Mouse (Mus musculus): ENCODE results near the gene Lcat. TPM values are rescaled to one million over a fixed set of nuclear protein-coding genes. Genes with fewer than 3 reads are reported as not detected.
A peak's percentile ranks its signal among the peaks of the same experiment; 100 is the strongest.

Gene Lcat
- total and polyA plus RNA-seq, 3 experiments: 0.70 to 3.9 (median 0.84) TPM

DNA sequence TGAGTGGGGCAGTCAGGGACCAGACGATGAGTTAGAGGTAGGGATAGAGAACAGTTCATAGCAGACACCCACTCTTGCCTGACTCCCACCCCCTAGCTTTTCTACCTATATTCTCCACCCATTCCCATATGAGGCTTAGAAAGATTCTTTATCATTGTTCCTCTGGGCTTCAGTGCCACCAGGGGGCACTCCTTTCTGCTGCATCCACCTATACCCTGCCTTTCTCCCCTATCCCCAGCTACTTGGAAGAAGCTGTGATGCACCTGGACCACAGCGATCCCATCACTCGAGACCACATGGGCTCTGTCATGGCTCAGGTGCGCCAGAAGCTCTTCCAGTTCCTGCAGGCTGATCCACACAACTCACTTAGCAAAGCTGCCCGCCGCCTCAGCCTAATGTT lies 50.8 kb downstream of the Lcat start:
- no peak overlapping the region for H3K27ac ChIP-seq
- no peaks in the 10 kb centered on the region for H3K27me3 ChIP-seq (ENCODE audit: control insufficient read depth, insufficient read depth, low read length)
- H3K79me2 ChIP-seq (replicated peaks; ENCODE audit: control insufficient read depth, insufficient read depth, low read length): no peaks in the 10 kb centered on the region
- 87% methylated on average over 6 of the region's 6 CpGs for WGBS
- peaks cover 2% of the 10 kb centered on the region; the same call in 1 of the 2 replicates for H3K4me1 ChIP-seq (ENCODE audit: control insufficient read depth, insufficient read depth, low read length)
- H3K9ac ChIP-seq (ENCODE audit: low read depth, low read length): no peak overlapping the region
- TF ChIP-seq CTCF (IDR thresholded peaks at IDR 0.05) (peak; percentile 62), EP300 (IDR thresholded peaks at IDR 0.05; ENCODE audit: insufficient read depth, low read depth, low read length) (no peak), POLR2A (IDR thresholded peaks at IDR 0.05; ENCODE audit: insufficient read depth, low read depth, low read length) (no peak)
- DNase-seq: no peak
- intact Hi-C loops (cut with DNase I): no loop called here
- no peak overlapping the region for H3K4me3 ChIP-seq
- no peaks in the 10 kb centered on the region for H3K36me3 ChIP-seq (ENCODE audit: control insufficient read depth, insufficient read depth, low read length)

DNA sequence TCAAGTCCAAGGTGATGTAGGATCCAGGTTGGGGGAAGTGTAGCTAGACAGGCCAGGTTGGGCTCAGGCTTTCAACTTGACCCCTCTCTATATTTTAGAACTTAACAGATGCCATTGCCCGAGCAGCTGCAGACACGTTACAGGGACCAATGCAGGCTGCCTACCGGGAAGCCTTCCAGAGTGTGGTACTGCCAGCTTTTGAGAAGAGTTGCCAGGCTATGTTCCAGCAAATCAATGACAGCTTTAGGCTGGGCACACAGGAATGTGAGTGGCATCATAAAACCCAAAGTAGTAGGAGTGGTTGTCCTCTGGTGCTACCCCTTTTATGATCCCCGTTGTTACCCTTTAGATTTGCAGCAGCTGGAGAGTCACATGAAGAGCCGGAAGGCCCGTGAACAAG lies 52.3 kb downstream of the Lcat start:
- peaks cover 2% of the 10 kb centered on the region; the same call in 1 of the 2 replicates for H3K4me1 ChIP-seq (ENCODE audit: control insufficient read depth, insufficient read depth, low read length)
- intact Hi-C loops (cut with DNase I): no loop called here
- no peak overlapping the region for H3K9ac ChIP-seq (ENCODE audit: low read depth, low read length)
- no peaks in the 10 kb centered on the region for H3K79me2 ChIP-seq (replicated peaks; ENCODE audit: control insufficient read depth, insufficient read depth, low read length)
- no peaks in the 10 kb centered on the region for H3K36me3 ChIP-seq (ENCODE audit: control insufficient read depth, insufficient read depth, low read length)
- TF ChIP-seq POLR2A (IDR thresholded peaks at IDR 0.05; ENCODE audit: insufficient read depth, low read depth, low read length) (no peak), CTCF (IDR thresholded peaks at IDR 0.05) (no peak), EP300 (IDR thresholded peaks at IDR 0.05; ENCODE audit: insufficient read depth, low read depth, low read length) (no peak)
- no peak overlapping the region for H3K4me3 ChIP-seq
- DNase-seq: peak; percentile 51 to 68
- WGBS: 66% methylated on average over 6 of the region's 6 CpGs
- peak overlapping the region; percentile 34; the same call in 1 of the 2 replicates for H3K27ac ChIP-seq
- H3K27me3 ChIP-seq (ENCODE audit: control insufficient read depth, insufficient read depth, low read length): no peaks in the 10 kb centered on the region

DNA sequence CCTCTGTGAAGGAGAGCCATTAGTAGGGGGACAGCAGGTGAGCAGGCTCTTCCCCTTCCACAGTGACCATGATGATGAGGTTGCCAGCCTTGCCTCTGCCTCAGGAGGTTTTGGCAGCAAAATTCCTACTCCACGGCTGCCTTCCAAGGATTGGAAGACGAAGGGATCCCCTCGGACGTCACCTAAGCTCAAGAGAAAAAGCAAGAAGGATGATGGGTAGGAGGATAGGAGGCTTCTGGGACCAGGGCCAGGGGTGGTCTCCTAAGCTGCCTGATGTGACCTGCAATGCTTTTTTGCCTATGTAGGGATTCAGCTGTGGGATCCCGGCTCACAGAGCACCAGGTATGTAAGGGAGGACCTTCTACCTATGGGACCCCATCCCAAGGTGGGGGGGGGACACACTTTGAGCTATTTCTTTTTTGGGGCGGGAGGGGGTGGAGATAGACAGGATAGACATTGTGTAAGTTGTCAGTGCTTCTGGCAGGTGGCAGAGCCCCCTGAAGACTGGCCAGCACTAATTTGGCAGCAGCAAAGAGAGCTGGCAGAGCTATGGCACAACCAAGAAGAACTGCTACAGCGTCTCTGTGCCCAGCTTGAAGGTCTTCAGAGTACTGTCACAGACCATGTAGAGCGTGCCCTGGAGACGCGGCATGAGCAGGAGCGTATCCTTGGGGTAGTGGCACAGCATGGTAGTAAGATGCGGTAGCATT lies 53.3 kb downstream of the Lcat start:
- no peak overlapping the region for H3K4me3 ChIP-seq
- no peak overlapping the region for H3K9ac ChIP-seq (ENCODE audit: low read depth, low read length)
- intact Hi-C loops (cut with DNase I): no loop called here
- WGBS: 94% methylated on average over 12 of the region's 12 CpGs
- H3K27me3 ChIP-seq (ENCODE audit: control insufficient read depth, insufficient read depth, low read length): no peaks in the 10 kb centered on the region
- H3K4me1 ChIP-seq (ENCODE audit: control insufficient read depth, insufficient read depth, low read length): peaks cover 2% of the 10 kb centered on the region; the same call in 1 of the 2 replicates
- TF ChIP-seq POLR2A (IDR thresholded peaks at IDR 0.05; ENCODE audit: insufficient read depth, low read depth, low read length): no peak
- H3K79me2 ChIP-seq (replicated peaks; ENCODE audit: control insufficient read depth, insufficient read depth, low read length): no peaks in the 10 kb centered on the region
- no peaks in the 10 kb centered on the region for H3K36me3 ChIP-seq (ENCODE audit: control insufficient read depth, insufficient read depth, low read length)
- no peak overlapping the region for H3K27ac ChIP-seq
- no peak for DNase-seq

Small RNA genes lying within 50 kb of the gene (microRNA-seq; reads per million reads assigned to microRNA genes)
- 0 to 0.56 reads per million in 2 experiments for gene Mir7074

Other genes starting within 250 kb of the Lcat start
- gene Acd, start 242.3 kb downstream of the Lcat start, total RNA-seq (2021): 10 to 100 TPM in 1 of 2 experiments, 1 to 10 TPM in 1; 10.0 to 11.1 TPM
- 19.7 and 22.3 TPM in 2 replicates for gene Acd, start 242.3 kb downstream of the Lcat start, polyA plus RNA-seq (2012; rRNA removed)
- 1 to 10 TPM; 5.5 to 6.8 TPM for gene Pard6a, start 242.2 kb downstream of the Lcat start, total RNA-seq (2021)
- gene Pard6a, start 242.2 kb downstream of the Lcat start, polyA plus RNA-seq (2012; rRNA removed): 12.0 and 18.6 TPM in 2 replicates
- gene 4933405L10Rik, start 235.7 kb downstream of the Lcat start, total RNA-seq (2021): not detected
- gene 4933405L10Rik, start 235.7 kb downstream of the Lcat start, polyA plus RNA-seq (2012; rRNA removed): not detected in 2 replicates
- gene Enkd1, start 235.2 kb downstream of the Lcat start, total RNA-seq (2021): 1 to 10 TPM; 1.4 to 1.9 TPM
- gene Enkd1, start 235.2 kb downstream of the Lcat start, polyA plus RNA-seq (2012; rRNA removed): 2.0 and 2.2 TPM in 2 replicates
- gene Gfod2, start 184.7 kb downstream of the Lcat start, total RNA-seq (2021): 1 to 10 TPM; 3.7 TPM
- 2.3 and 3.0 TPM in 2 replicates for gene Gfod2, start 184.7 kb downstream of the Lcat start, polyA plus RNA-seq (2012; rRNA removed)
- gene Ranbp10, start 116.0 kb downstream of the Lcat start, total RNA-seq (2021): 10 to 100 TPM; 18.0 to 18.5 TPM
- gene Ranbp10, start 116.0 kb downstream of the Lcat start, polyA plus RNA-seq (2012; rRNA removed): 20.0 and 22.3 TPM in 2 replicates
- gene Tsnaxip1, start 115.7 kb downstream of the Lcat start, total RNA-seq (2021): not detected
- gene Tsnaxip1, start 115.7 kb downstream of the Lcat start, polyA plus RNA-seq (2012; rRNA removed): 0.20 TPM in 1 of 2 replicates, not detected in the other
- gene Cenpt, start 90.1 kb downstream of the Lcat start, total RNA-seq (2021): 1 to 10 TPM; 2.3 to 2.7 TPM
- gene Cenpt, start 90.1 kb downstream of the Lcat start, polyA plus RNA-seq (2012; rRNA removed): 6.0 and 6.4 TPM in 2 replicates
- gene Thap11, start 88.2 kb downstream of the Lcat start, total RNA-seq (2021): 10 to 100 TPM; 26.8 to 30.1 TPM
- 33.0 and 42.2 TPM in 2 replicates for gene Thap11, start 88.2 kb downstream of the Lcat start, polyA plus RNA-seq (2012; rRNA removed)
- gene Nutf2, start 82.8 kb downstream of the Lcat start, total RNA-seq (2021): 10 to 100 TPM; 35.5 to 39.8 TPM
- 56.1 and 67.7 TPM in 2 replicates for gene Nutf2, start 82.8 kb downstream of the Lcat start, polyA plus RNA-seq (2012; rRNA removed)
- 10 to 100 TPM; 23.2 to 25.4 TPM for gene Edc4, start 62.5 kb downstream of the Lcat start, total RNA-seq (2021)
- 42.4 and 47.6 TPM in 2 replicates for gene Edc4, start 62.5 kb downstream of the Lcat start, polyA plus RNA-seq (2012; rRNA removed)
- gene Nrn1l, start 49.8 kb downstream of the Lcat start, total RNA-seq (2021): under 1 TPM; 0.41 to 0.57 TPM
- gene Nrn1l, start 49.8 kb downstream of the Lcat start, polyA plus RNA-seq (2012; rRNA removed): 1.0 and 1.6 TPM in 2 replicates
- gene Pskh1, start 42.9 kb downstream of the Lcat start, total RNA-seq (2021): 10 to 100 TPM; 16.5 to 20.8 TPM
- gene Pskh1, start 42.9 kb downstream of the Lcat start, polyA plus RNA-seq (2012; rRNA removed): 28.7 and 39.7 TPM in 2 replicates
- under 1 TPM in 1 of 2 experiments, not detected in 1; 0.32 TPM for gene Ctrl, start 9.5 kb downstream of the Lcat start, total RNA-seq (2021)
- 0.88 and 1.9 TPM in 2 replicates for gene Ctrl, start 9.5 kb downstream of the Lcat start, polyA plus RNA-seq (2012; rRNA removed)
- gene Psmb10, start 4.9 kb downstream of the Lcat start, total RNA-seq (2021): 10 to 100 TPM; 58.1 to 68.1 TPM
- 95.9 and 96.5 TPM in 2 replicates for gene Psmb10, start 4.9 kb downstream of the Lcat start, polyA plus RNA-seq (2012; rRNA removed)
- 10 to 100 TPM; 35.0 to 38.1 TPM for gene Slc12a4, start 22.7 kb upstream of the Lcat start, total RNA-seq (2021)
- 54.6 and 73.4 TPM in 2 replicates for gene Slc12a4, start 22.7 kb upstream of the Lcat start, polyA plus RNA-seq (2012; rRNA removed)
- not detected for gene Dpep3, start 36.0 kb upstream of the Lcat start, total RNA-seq (2021)
- gene Dpep3, start 36.0 kb upstream of the Lcat start, polyA plus RNA-seq (2012; rRNA removed): 0.23 and 0.26 TPM in 2 replicates
- gene Dus2, start 48.0 kb upstream of the Lcat start, total RNA-seq (2021): 1 to 10 TPM; 9.1 to 9.4 TPM
- gene Dus2, start 48.0 kb upstream of the Lcat start, polyA plus RNA-seq (2012; rRNA removed): 7.8 and 11.9 TPM in 2 replicates
- not detected for gene Dpep2nb, start 62.6 kb upstream of the Lcat start, total RNA-seq (2021)
- gene Dpep2nb, start 62.6 kb upstream of the Lcat start, polyA plus RNA-seq (2012; rRNA removed): not detected in 2 replicates
- gene Ddx28, start 68.5 kb upstream of the Lcat start, total RNA-seq (2021): 10 to 100 TPM in 1 of 2 experiments, 1 to 10 TPM in 1; 9.2 to 10.0 TPM
- gene Ddx28, start 68.5 kb upstream of the Lcat start, polyA plus RNA-seq (2012; rRNA removed): 5.7 and 6.3 TPM in 2 replicates
- 10 to 100 TPM; 18.9 to 19.2 TPM for gene Nfatc3, start 115.5 kb upstream of the Lcat start, total RNA-seq (2021)
- 12.2 and 21.8 TPM in 2 replicates for gene Nfatc3, start 115.5 kb upstream of the Lcat start, polyA plus RNA-seq (2012; rRNA removed)
- gene Esrp2, start 193.6 kb upstream of the Lcat start, total RNA-seq (2021): under 1 TPM; 0.31 to 0.52 TPM
- gene Esrp2, start 193.6 kb upstream of the Lcat start, polyA plus RNA-seq (2012; rRNA removed): 0.29 and 1.1 TPM in 2 replicates
- 1 to 10 TPM; 6.5 to 8.6 TPM for gene Pla2g15, start 207.0 kb upstream of the Lcat start, total RNA-seq (2021)
- gene Pla2g15, start 207.0 kb upstream of the Lcat start, polyA plus RNA-seq (2012; rRNA removed): 8.0 and 8.4 TPM in 2 replicates
- 10 to 100 TPM; 10.2 to 10.8 TPM for gene Slc7a6, start 225.5 kb upstream of the Lcat start, total RNA-seq (2021)
- 14.7 and 17.4 TPM in 2 replicates for gene Slc7a6, start 225.5 kb upstream of the Lcat start, polyA plus RNA-seq (2012; rRNA removed)